Mouse (Mus musculus) lung, adult 2 months (tissue): ENCODE results near the gene Eps15l1. TPM values are rescaled to one million over a fixed set of nuclear protein-coding genes. Genes with fewer than 3 reads are reported as not detected.

Experiments used
- DNase-seq: peaks from one replicate; pipeline ENCODE4 v3.0.0; 2022
- H3K4me1 ChIP-seq: fragments of 200-500 bp; 2 replicates; pipeline ENCODE4 v1.6.1; 2011; ENCODE audit warnings: low read length; ENCODE audit not compliant: control insufficient read depth, insufficient read depth
- H3K4me3 ChIP-seq: fragments of 200-500 bp; replicated peaks from 2 replicates; pipeline ENCODE3; 2011; ENCODE audit warnings: low read depth, mild to moderate bottlenecking, control low read depth, low read length; ENCODE audit errors: extremely low read depth
- CTCF ChIP-seq: fragments of 200-500 bp; IDR thresholded peaks from 2 replicates; pipeline ENCODE4 v1.5.1; 2011; ENCODE audit warnings: mild to moderate bottlenecking, low read length, control low read depth; ENCODE audit not compliant: insufficient read depth
- POLR2A ChIP-seq: fragments of 200-500 bp; IDR thresholded peaks from 2 replicates; pipeline ENCODE4 v1.6.1; 2011; ENCODE audit warnings: low read depth, mild to moderate bottlenecking, control low read depth, low read length, borderline replicate concordance; ENCODE audit errors: extremely low read depth
- WGBS: fragments of 180-500 bp; shearing (Covaris S2); methylation state at CpG from one replicate; pipeline ENCODE4 v1.1.7; 2018; 5-methylcytosine and 5-hydroxymethylcytosine counted together
- polyA plus RNA-seq: library from polyadenylated mRNA; depleted of rRNA; stranded (reverse); fragments of >200 nt; gene quantifications from 2 replicates; pipeline ENCODE4 v1.2.3, GENCODE M21; 2012; rRNA removed

Eps15l1 gene
- polyA plus RNA-seq, 1 experiment, result 48.3 TPM

GRCm38 (mm10) chr8:72293309-72293708 lies 128.0 kb downstream of the Eps15l1 start:
- Histone ChIP-seq H3K4me3 (no peak overlapping the region), H3K4me1 (peaks cover 8% of the 10 kb centered on the region)
- no peak for TF ChIP-seq POLR2A
- no peak for TF ChIP-seq CTCF
- DNase-seq, result no peak

DNA sequence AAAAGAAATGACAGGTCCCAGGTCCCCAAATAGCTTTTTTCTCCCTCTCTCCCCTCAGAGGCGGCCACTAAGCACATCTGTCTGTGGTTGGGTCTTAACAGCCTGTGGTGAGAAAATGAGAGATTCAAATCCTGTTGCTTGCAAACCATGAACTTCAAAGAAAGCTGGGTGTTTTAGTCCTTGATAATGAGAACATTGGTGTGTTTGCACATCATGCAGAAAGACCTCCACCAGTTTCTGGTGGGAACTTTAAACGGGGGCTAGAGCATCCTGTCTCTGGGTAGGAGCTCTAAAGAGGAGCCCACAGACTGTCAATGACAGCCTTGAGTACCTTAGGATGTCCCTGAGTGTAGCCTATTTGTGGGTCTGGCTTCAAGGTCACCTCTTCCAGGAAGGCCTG lies 130.2 kb downstream of the Eps15l1 start:
- TF ChIP-seq CTCF (no peak), POLR2A (no peak)
- no peak overlapping the region for H3K4me3 ChIP-seq
- WGBS, result 87% methylated on average over 2 of the region's 2 CpGs

More for the DNA sequence above, 130.2 kb downstream of the Eps15l1 start:
- DNase-seq, result no peak
- H3K4me1 ChIP-seq, result peaks cover 6% of the 10 kb centered on the region

Other genes starting within 250 kb of the Eps15l1 start
- 1.6 and 1.8 TPM in 2 replicates for gene Hsh2d, start 231.8 kb downstream of the Eps15l1 start, polyA plus RNA-seq
- gene Cib3, start 208.6 kb downstream of the Eps15l1 start, polyA plus RNA-seq, result 0.25 TPM in 1 of 2 replicates, not detected in the other
- gene Gm11034, start 207.8 kb downstream of the Eps15l1 start, polyA plus RNA-seq, result not detected in 2 replicates
- gene Fam32a, start 201.7 kb downstream of the Eps15l1 start, polyA plus RNA-seq, result 35.9 and 50.0 TPM in 2 replicates
- gene Ap1m1, start 181.4 kb downstream of the Eps15l1 start, polyA plus RNA-seq, result 67.5 and 78.6 TPM in 2 replicates
- gene Gm10282, start 116.2 kb downstream of the Eps15l1 start, polyA plus RNA-seq, result 0.53 and 1.8 TPM in 2 replicates
- 144 and 340 TPM in 2 replicates for gene Klf2, start 102.4 kb downstream of the Eps15l1 start, polyA plus RNA-seq
- gene Calr3, start 22.4 kb upstream of the Eps15l1 start, polyA plus RNA-seq, result 0.49 and 0.51 TPM in 2 replicates
- gene 1700030K09Rik, start 22.4 kb upstream of the Eps15l1 start, polyA plus RNA-seq, result 6.4 and 8.7 TPM in 2 replicates
- gene Cherp, start 53.8 kb upstream of the Eps15l1 start, polyA plus RNA-seq, result 44.5 and 47.0 TPM in 2 replicates
- 66.5 and 74.9 TPM in 2 replicates for gene Slc35e1, start 71.2 kb upstream of the Eps15l1 start, polyA plus RNA-seq
- 10.0 and 14.3 TPM in 2 replicates for gene Med26, start 126.8 kb upstream of the Eps15l1 start, polyA plus RNA-seq
- gene Smim7, start 149.6 kb upstream of the Eps15l1 start, polyA plus RNA-seq, result 42.2 and 48.3 TPM in 2 replicates
- gene Tmem38a, start 150.6 kb upstream of the Eps15l1 start, polyA plus RNA-seq, result 39.3 and 101 TPM in 2 replicates
- gene Nwd1, start 225.3 kb upstream of the Eps15l1 start, polyA plus RNA-seq, result 0.97 and 1.0 TPM in 2 replicates